Mouse (Mus musculus) ES-E14 (cell line): Measurements from ENCODE around the gene Sos1.

ENCODE experiments used
- CHD2 ChIP-seq: IDR thresholded peaks from 2 replicates; pipeline ENCODE4 v1.6.1; 2014; ENCODE audit warnings: mild to moderate bottlenecking, low read depth, low read length, inconsistent platforms
- HCFC1 ChIP-seq: IDR thresholded peaks from 2 replicates; pipeline ENCODE4 v1.6.1; 2012; ENCODE audit warnings: low read length, inconsistent platforms, borderline replicate concordance; ENCODE audit not compliant: insufficient read depth
- MAFK ChIP-seq: IDR thresholded peaks from 2 replicates; pipeline ENCODE4 v1.6.1; 2014; ENCODE audit warnings: mild to moderate bottlenecking, low read depth, low read length, inconsistent platforms; ENCODE audit not compliant: insufficient read depth
- ZC3H11A ChIP-seq: IDR thresholded peaks from 2 replicates; pipeline ENCODE4 v1.6.1; 2012; ENCODE audit warnings: low read depth, mild to moderate bottlenecking, inconsistent platforms, low read length, borderline replicate concordance

- TF ChIP-seq ZC3H11A (no peak), CHD2 (no peak), HCFC1 (no peak), MAFK (no peak)
These were observed 59.3 kb downstream of the Sos1 start for GRCm38 (mm10) chr17:80420998-80421397.
